Mouse (Mus musculus): Measurements from ENCODE around the gene Dock2. TPM values are rescaled to one million over a fixed set of nuclear protein-coding genes. Genes with fewer than 3 reads are reported as not detected.

Gene Dock2
- polyA plus RNA-seq, 1 experiment from 2014 or later = 1.4 TPM

DNA sequence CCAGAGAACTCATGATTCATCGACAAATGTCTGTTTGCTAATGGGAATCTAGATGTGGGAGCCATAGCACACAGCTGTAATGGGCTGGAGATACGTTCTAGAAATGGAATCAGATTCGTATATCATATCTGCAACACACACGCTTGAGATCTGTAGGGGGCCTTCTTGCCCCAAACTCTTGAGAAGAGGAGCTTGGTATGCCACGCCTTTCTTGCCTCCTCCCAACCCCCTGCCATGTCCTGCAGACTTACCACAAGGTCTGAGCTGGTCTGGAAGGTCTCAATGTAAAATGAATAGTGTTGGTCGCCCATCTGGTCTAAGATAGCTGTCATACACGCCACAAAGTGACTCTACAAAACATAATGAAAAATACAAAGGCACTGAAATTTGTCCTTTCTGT, 471.5 kb downstream of the Dock2 start:
- H3K4me2 ChIP-seq (ENCODE audit: low read depth, low read length) = no peak overlapping the region
- ATAC-seq = no peak
- 59% methylated on average over 7 of the region's 7 CpGs for WGBS
- H3K27me3 ChIP-seq (replicated peaks; ENCODE audit: control insufficient read depth, insufficient read depth, low read length) = no peaks in the 10 kb centered on the region
- no peaks in the 10 kb centered on the region for H3K36me3 ChIP-seq (ENCODE audit: control insufficient read depth, insufficient read depth, low read length)
- H3K4me1 ChIP-seq (ENCODE audit: control insufficient read depth, insufficient read depth, low read length) = no peaks in the 10 kb centered on the region
- H3K9ac ChIP-seq (ENCODE audit: low read depth, low read length) = no peak overlapping the region
- no peak overlapping the region for H3K4me3 ChIP-seq (ENCODE audit: low read length)
- no peaks in the 10 kb centered on the region for H3K9me3 ChIP-seq (ENCODE audit: control insufficient read depth, low read length)
- H3K27ac ChIP-seq (ENCODE audit: low read length) = no peak overlapping the region

GRCm38 (mm10) chr11:34311717-34312116, 472.0 kb downstream of the Dock2 start:
- no peaks in the 10 kb centered on the region for H3K27me3 ChIP-seq (replicated peaks; ENCODE audit: control insufficient read depth, insufficient read depth, low read length)
- no peak overlapping the region for H3K9ac ChIP-seq (ENCODE audit: low read depth, low read length)
- H3K36me3 ChIP-seq (ENCODE audit: control insufficient read depth, insufficient read depth, low read length) = no peaks in the 10 kb centered on the region
- H3K4me3 ChIP-seq (ENCODE audit: low read length) = no peak overlapping the region
- H3K9me3 ChIP-seq (ENCODE audit: control insufficient read depth, low read length) = no peaks in the 10 kb centered on the region
- H3K4me1 ChIP-seq (ENCODE audit: control insufficient read depth, insufficient read depth, low read length) = no peaks in the 10 kb centered on the region
- ATAC-seq = no peak
- 57% methylated on average over 5 of the region's 5 CpGs for WGBS
- no peak overlapping the region for H3K4me2 ChIP-seq (ENCODE audit: low read depth, low read length)
- H3K27ac ChIP-seq (ENCODE audit: low read length) = no peak overlapping the region

- ATAC-seq = no peak
- no peaks in the 10 kb centered on the region for H3K4me1 ChIP-seq (ENCODE audit: control insufficient read depth, insufficient read depth, low read length)
Observed at GRCm38 (mm10) chr11:34309360-34309759, 474.3 kb downstream of the Dock2 start.

GRCm38 (mm10) chr11:34308731-34309130, 475.0 kb downstream of the Dock2 start:
- 82% methylated on average over 3 of the region's 3 CpGs for WGBS
- no peak for ATAC-seq
- no peaks in the 10 kb centered on the region for H3K9me3 ChIP-seq (ENCODE audit: control insufficient read depth, low read length)

More at GRCm38 (mm10) chr11:34309360-34309759, 474.3 kb downstream of the Dock2 start:
- Histone ChIP-seq H3K27me3 (replicated peaks; ENCODE audit: control insufficient read depth, insufficient read depth, low read length) (no peaks in the 10 kb centered on the region), H3K4me2 (ENCODE audit: low read depth, low read length) (no peak overlapping the region), H3K4me3 (ENCODE audit: low read length) (no peak overlapping the region), H3K9me3 (ENCODE audit: control insufficient read depth, low read length) (no peaks in the 10 kb centered on the region), H3K36me3 (ENCODE audit: control insufficient read depth, insufficient read depth, low read length) (no peaks in the 10 kb centered on the region), H3K9ac (ENCODE audit: low read depth, low read length) (no peak overlapping the region), H3K27ac (ENCODE audit: low read length) (no peak overlapping the region)
- 72% methylated on average over 2 of the region's 2 CpGs for WGBS

GRCm38 (mm10) chr11:34306231-34306630, 477.5 kb downstream of the Dock2 start:
- ATAC-seq = no peak
- no peak overlapping the region for H3K27ac ChIP-seq (ENCODE audit: low read length)
- H3K9me3 ChIP-seq (ENCODE audit: control insufficient read depth, low read length) = no peaks in the 10 kb centered on the region
- 76% methylated on average over 3 of the region's 3 CpGs for WGBS
- H3K36me3 ChIP-seq (ENCODE audit: control insufficient read depth, insufficient read depth, low read length) = no peaks in the 10 kb centered on the region
- no peak overlapping the region for H3K4me2 ChIP-seq (ENCODE audit: low read depth, low read length)
- H3K9ac ChIP-seq (ENCODE audit: low read depth, low read length) = no peak overlapping the region
- H3K4me1 ChIP-seq (ENCODE audit: control insufficient read depth, insufficient read depth, low read length) = no peaks in the 10 kb centered on the region
- H3K4me3 ChIP-seq (ENCODE audit: low read length) = no peak overlapping the region
- H3K27me3 ChIP-seq (replicated peaks; ENCODE audit: control insufficient read depth, insufficient read depth, low read length) = no peaks in the 10 kb centered on the region

More at GRCm38 (mm10) chr11:34308731-34309130, 475.0 kb downstream of the Dock2 start:
- no peak overlapping the region for H3K27ac ChIP-seq (ENCODE audit: low read length)
- no peaks in the 10 kb centered on the region for H3K36me3 ChIP-seq (ENCODE audit: control insufficient read depth, insufficient read depth, low read length)
- H3K4me3 ChIP-seq (ENCODE audit: low read length) = no peak overlapping the region
- no peak overlapping the region for H3K4me2 ChIP-seq (ENCODE audit: low read depth, low read length)
- H3K4me1 ChIP-seq (ENCODE audit: control insufficient read depth, insufficient read depth, low read length) = no peaks in the 10 kb centered on the region
- H3K9ac ChIP-seq (ENCODE audit: low read depth, low read length) = no peak overlapping the region
- no peaks in the 10 kb centered on the region for H3K27me3 ChIP-seq (replicated peaks; ENCODE audit: control insufficient read depth, insufficient read depth, low read length)

- Histone ChIP-seq H3K9me3 (ENCODE audit: control insufficient read depth, low read length) (no peaks in the 10 kb centered on the region), H3K4me3 (ENCODE audit: low read length) (no peak overlapping the region), H3K27ac (ENCODE audit: low read length) (no peak overlapping the region), H3K4me1 (ENCODE audit: control insufficient read depth, insufficient read depth, low read length) (no peaks in the 10 kb centered on the region), H3K4me2 (ENCODE audit: low read depth, low read length) (no peak overlapping the region), H3K36me3 (ENCODE audit: control insufficient read depth, insufficient read depth, low read length) (no peaks in the 10 kb centered on the region), H3K9ac (ENCODE audit: low read depth, low read length) (no peak overlapping the region), H3K27me3 (replicated peaks; ENCODE audit: control insufficient read depth, insufficient read depth, low read length) (no peaks in the 10 kb centered on the region)
- no peak for ATAC-seq
- WGBS = 92% methylated on average over 7 of the region's 7 CpGs
Observed at GRCm38 (mm10) chr11:34300064-34300463, 483.6 kb downstream of the Dock2 start.

GRCm38 (mm10) chr11:34299550-34299949, 484.1 kb downstream of the Dock2 start:
- no peaks in the 10 kb centered on the region for H3K4me1 ChIP-seq (ENCODE audit: control insufficient read depth, insufficient read depth, low read length)
- 67% methylated on average over 1 of the region's 1 CpGs for WGBS
- H3K4me2 ChIP-seq (ENCODE audit: low read depth, low read length) = no peak overlapping the region
- no peak overlapping the region for H3K9ac ChIP-seq (ENCODE audit: low read depth, low read length)
- no peaks in the 10 kb centered on the region for H3K36me3 ChIP-seq (ENCODE audit: control insufficient read depth, insufficient read depth, low read length)
- H3K4me3 ChIP-seq (ENCODE audit: low read length) = no peak overlapping the region
- H3K9me3 ChIP-seq (ENCODE audit: control insufficient read depth, low read length) = no peaks in the 10 kb centered on the region
- H3K27ac ChIP-seq (ENCODE audit: low read length) = no peak overlapping the region
- no peaks in the 10 kb centered on the region for H3K27me3 ChIP-seq (replicated peaks; ENCODE audit: control insufficient read depth, insufficient read depth, low read length)
- ATAC-seq = no peak

- Histone ChIP-seq H3K9ac (ENCODE audit: low read depth, low read length) (no peak overlapping the region), H3K4me3 (ENCODE audit: low read length) (no peak overlapping the region), H3K4me2 (ENCODE audit: low read depth, low read length) (no peak overlapping the region), H3K27ac (ENCODE audit: low read length) (no peak overlapping the region), H3K36me3 (ENCODE audit: control insufficient read depth, insufficient read depth, low read length) (no peaks in the 10 kb centered on the region), H3K27me3 (replicated peaks; ENCODE audit: control insufficient read depth, insufficient read depth, low read length) (no peaks in the 10 kb centered on the region), H3K4me1 (ENCODE audit: control insufficient read depth, insufficient read depth, low read length) (no peaks in the 10 kb centered on the region), H3K9me3 (ENCODE audit: control insufficient read depth, low read length) (no peaks in the 10 kb centered on the region)
- 75% methylated on average over 5 of the region's 5 CpGs for WGBS
- no peak for ATAC-seq
Observed at GRCm38 (mm10) chr11:34297698-34298378, 485.9 kb downstream of the Dock2 start.

- WGBS = 60% methylated on average over 3 of the region's 3 CpGs
Observed at GRCm38 (mm10) chr11:34291304-34291703, 492.4 kb downstream of the Dock2 start.

DNA sequence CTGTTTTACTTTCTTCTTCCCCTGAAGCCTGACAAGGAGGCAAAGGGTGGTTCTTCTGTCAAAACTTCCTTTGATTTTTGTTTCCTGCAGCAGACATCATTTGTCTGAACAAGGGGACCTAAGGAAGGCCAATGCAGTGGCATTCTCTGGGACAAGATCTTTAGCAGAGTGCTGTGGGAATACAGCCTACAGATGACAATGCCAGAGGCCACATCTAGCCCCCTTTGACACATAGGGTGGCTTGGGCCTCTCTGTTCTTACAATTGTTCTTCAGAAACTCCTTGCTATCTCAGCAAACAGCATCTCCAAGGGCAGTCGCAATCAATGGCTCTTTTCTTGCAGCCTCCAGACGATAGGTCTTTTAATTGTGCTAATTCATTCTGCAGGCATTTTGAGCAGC, 493.0 kb downstream of the Dock2 start:
- H3K9ac ChIP-seq (ENCODE audit: low read depth, low read length) = no peak overlapping the region

More at GRCm38 (mm10) chr11:34291304-34291703, 492.4 kb downstream of the Dock2 start:
- Histone ChIP-seq H3K4me3 (ENCODE audit: low read length) (no peak overlapping the region), H3K4me2 (ENCODE audit: low read depth, low read length) (no peak overlapping the region), H3K9me3 (ENCODE audit: control insufficient read depth, low read length) (no peaks in the 10 kb centered on the region), H3K27me3 (replicated peaks; ENCODE audit: control insufficient read depth, insufficient read depth, low read length) (no peaks in the 10 kb centered on the region), H3K36me3 (ENCODE audit: control insufficient read depth, insufficient read depth, low read length) (no peaks in the 10 kb centered on the region), H3K9ac (ENCODE audit: low read depth, low read length) (no peak overlapping the region), H3K4me1 (ENCODE audit: control insufficient read depth, insufficient read depth, low read length) (no peaks in the 10 kb centered on the region), H3K27ac (ENCODE audit: low read length) (no peak overlapping the region)
- no peak for ATAC-seq

More for the DNA sequence above, 493.0 kb downstream of the Dock2 start:
- no peak overlapping the region for H3K4me2 ChIP-seq (ENCODE audit: low read depth, low read length)
- no peaks in the 10 kb centered on the region for H3K27me3 ChIP-seq (replicated peaks; ENCODE audit: control insufficient read depth, insufficient read depth, low read length)
- no peak for ATAC-seq
- no peak overlapping the region for H3K27ac ChIP-seq (ENCODE audit: low read length)
- no peak overlapping the region for H3K4me3 ChIP-seq (ENCODE audit: low read length)
- H3K9me3 ChIP-seq (ENCODE audit: control insufficient read depth, low read length) = no peaks in the 10 kb centered on the region
- WGBS = 42% methylated on average over 2 of the region's 2 CpGs
- no peaks in the 10 kb centered on the region for H3K4me1 ChIP-seq (ENCODE audit: control insufficient read depth, insufficient read depth, low read length)
- H3K36me3 ChIP-seq (ENCODE audit: control insufficient read depth, insufficient read depth, low read length) = no peaks in the 10 kb centered on the region
